22 mouse cellular contexts compared by ENCODE assay signal in the genomic region with DNA sequence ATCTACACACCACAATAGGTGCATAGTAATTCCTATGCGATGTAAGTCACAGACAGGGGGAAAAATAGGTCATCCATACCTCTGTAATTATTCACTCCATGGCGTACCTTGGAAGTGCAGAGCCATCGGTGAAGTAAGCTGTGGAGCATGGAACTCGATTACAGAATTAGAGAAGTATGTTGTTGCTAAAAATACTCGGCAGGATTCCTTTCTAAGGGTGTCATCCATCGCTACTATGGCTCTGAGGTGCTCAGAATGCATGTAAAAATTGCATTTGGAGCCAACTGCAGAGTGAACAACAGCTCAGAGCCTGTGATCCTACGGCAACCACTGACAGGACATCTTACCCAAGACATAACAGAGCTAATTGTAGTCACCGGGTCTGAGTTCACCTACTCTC.
DNase-seq lines count a peak whose midpoint lies in the region; ATAC-seq lines count a peak whose summit lies in the region.
"Had no signal": no experiment of that assay in that cellular context is flagged by ENCODE, and none has a peak within 500 bp of the region (broad histone marks: within the 10 kb centered on the region; RNA-seq: fewer than 3 reads in every experiment).

No protein-coding gene starts in this region.

- peak overlapping the region; percentile 53 for H3K4me2 ChIP-seq in heart, embryonic 16.5 days (ENCODE audit: low read depth, low read length)
- no peak overlapping the region for H3K4me2 ChIP-seq in embryonic facial prominence, embryonic 15.5 days (replicated peaks)
- H3K4me2 ChIP-seq: forebrain, embryonic 12.5 days; hindbrain, embryonic 15.5 days; limb, embryonic 12.5 days; liver, embryonic 11.5 days; midbrain, embryonic 12.5 days had no signal

- H3K4me3 ChIP-seq in heart, embryonic 10.5 days = 0 out of 2 replicates have a peak overlapping the region, but pooled peaks have one; percentile 15
- peak overlapping the region; percentile 23; the same call in 1 of the 2 replicates for H3K4me3 ChIP-seq in heart, embryonic 16.5 days (ENCODE audit: low read length)
- no peak overlapping the region for H3K4me3 ChIP-seq in embryonic facial prominence, embryonic 15.5 days (replicated peaks)
- H3K4me3 ChIP-seq: erythroblast, embryonic 14.5 days; forebrain, embryonic 12.5 days; hindbrain, embryonic 15.5 days; layer of hippocampus, adult 2 months; limb, embryonic 12.5 days; midbrain, embryonic 12.5 days had no signal

- WGBS in heart, embryonic 10.5 days = 53% methylated on average over 8 of the region's 8 CpGs
- WGBS in heart, embryonic 16.5 days = 37% methylated on average over 8 of the region's 8 CpGs
- 64% methylated on average over 8 of the region's 8 CpGs for WGBS in embryonic facial prominence, embryonic 15.5 days

- peaks cover 69% of the 10 kb centered on the region for H3K4me1 ChIP-seq in heart, embryonic 10.5 days
- H3K4me1 ChIP-seq in heart, embryonic 16.5 days (ENCODE audit: control insufficient read depth, insufficient read depth, low read length) = peaks cover 48% of the 10 kb centered on the region
- H3K4me1 ChIP-seq in embryonic facial prominence, embryonic 15.5 days = peaks cover 39% of the 10 kb centered on the region

- ATAC-seq in heart, embryonic 16.5 days (replicated peaks; ENCODE audit: extremely low read depth, insufficient read depth, low FRiP score) = peak; percentile 73
- ATAC-seq in embryonic facial prominence, embryonic 15.5 days (ENCODE audit: insufficient number of reproducible peaks, low FRiP score, low TSS enrichment, low read depth) = no peak
- ATAC-seq in activated CD4-positive, CD25-positive, alpha-beta regulatory T cell, adult 4 months = no peak
- ATAC-seq: liver, postnatal 0 days had no signal

- no peaks in the 10 kb centered on the region for H3K9me3 ChIP-seq in heart, embryonic 10.5 days
- H3K9me3 ChIP-seq in heart, embryonic 16.5 days (replicated peaks; ENCODE audit: control insufficient read depth, low read length) = no peaks in the 10 kb centered on the region
- H3K9me3 ChIP-seq in embryonic facial prominence, embryonic 15.5 days (replicated peaks) = no peaks in the 10 kb centered on the region
- H3K9me3 ChIP-seq: forebrain, embryonic 12.5 days; hindbrain, embryonic 15.5 days; limb, embryonic 12.5 days; midbrain, embryonic 12.5 days had no signal

- DNase-seq in heart, embryonic 10.5 days (ENCODE audit: low spot score) = no peak
- DNase-seq in heart, postnatal 14 days = no peak
- DNase-seq in heart, adult 11 months = no peak
- peak; percentile 68 for DNase-seq in Muller cell, postnatal 12 days (ENCODE audit: inconsistent ontology term)
- DNase-seq: adrenal gland, postnatal 25 days; cerebellum, adult 9-11 months; gastrocnemius, postnatal 10 days; kidney, postnatal 25 days; liver, postnatal 0 days; lung, postnatal 10 days; thymus, adult 2 months; thymus, postnatal 4 days had no signal

- H3K27ac ChIP-seq in heart, embryonic 10.5 days = peak overlapping the region; percentile 79
- peak overlapping the region; percentile 93 for H3K27ac ChIP-seq in heart, embryonic 16.5 days (ENCODE audit: low read length)
- peak overlapping the region; percentile 12; the same call in 1 of the 2 replicates for H3K27ac ChIP-seq in embryonic facial prominence, embryonic 15.5 days (replicated peaks)
- H3K27ac ChIP-seq: forebrain, embryonic 12.5 days; hindbrain, embryonic 15.5 days; layer of hippocampus, adult 2 months; limb, embryonic 12.5 days; midbrain, embryonic 12.5 days had no signal

- H3K27me3 ChIP-seq in heart, embryonic 10.5 days (ENCODE audit: insufficient read depth, poor library complexity, severe bottlenecking) = no peaks in the 10 kb centered on the region
- H3K27me3 ChIP-seq in heart, embryonic 16.5 days (ENCODE audit: control insufficient read depth, insufficient read depth, low read length) = no peaks in the 10 kb centered on the region
- no peaks in the 10 kb centered on the region for H3K27me3 ChIP-seq in embryonic facial prominence, embryonic 15.5 days
- H3K27me3 ChIP-seq: forebrain, embryonic 12.5 days; hindbrain, embryonic 15.5 days; limb, embryonic 12.5 days; midbrain, embryonic 12.5 days had no signal

- no peaks in the 10 kb centered on the region for H3K36me3 ChIP-seq in heart, embryonic 10.5 days
- H3K36me3 ChIP-seq in heart, embryonic 16.5 days (ENCODE audit: control insufficient read depth, insufficient read depth) = no peaks in the 10 kb centered on the region
- H3K36me3 ChIP-seq in embryonic facial prominence, embryonic 15.5 days = no peaks in the 10 kb centered on the region
- H3K36me3 ChIP-seq: forebrain, embryonic 12.5 days; hindbrain, embryonic 15.5 days; limb, embryonic 12.5 days; midbrain, embryonic 12.5 days had no signal

- intact Hi-C loops in heart, postnatal 14 days (cut with DNase I) = no loop called here

- peak overlapping the region; percentile 45; the same call in 1 of the 2 replicates for H3K9ac ChIP-seq in heart, embryonic 16.5 days (ENCODE audit: low read length)
- no peak overlapping the region for H3K9ac ChIP-seq in embryonic facial prominence, embryonic 15.5 days
- H3K9ac ChIP-seq: forebrain, embryonic 12.5 days; hindbrain, embryonic 15.5 days; limb, embryonic 12.5 days; liver, postnatal 0 days; midbrain, embryonic 12.5 days had no signal

Comparison
In these comparisons a context has a peak if more than half of its experiments do, and no peak if none do; other contexts are left out.
1. H3K27ac ChIP-seq: peak in every context shown above with its lines; median percentile 93 in heart, embryonic 16.5 days; 79 in heart, embryonic 10.5 days; 12 in embryonic facial prominence, embryonic 15.5 days.